Comparison of ENCODE assay signal across 25 mouse cellular contexts in genomic region chr13:12036834-12037233, GRCm38 (mm10).
A peak's percentile ranks its signal among the peaks of the same experiment; 100 is the strongest.
DNase-seq lines count a peak whose midpoint lies in the region; ATAC-seq and TF ChIP-seq lines count a peak whose summit lies in the region.
"Had no signal": no experiment of that assay in that cellular context is flagged by ENCODE, and none has a peak within 500 bp of the region (broad histone marks: within the 10 kb centered on the region; RNA-seq: fewer than 3 reads in every experiment).

No protein-coding gene starts in this region.

- 6% methylated on average over 4 of the region's 4 CpGs for WGBS in heart, embryonic 10.5 days
- 7% methylated on average over 4 of the region's 4 CpGs for WGBS in intestine, embryonic 14.5 days
- 11% methylated on average over 4 of the region's 4 CpGs for WGBS in intestine, postnatal 0 days
- 10% methylated on average over 4 of the region's 4 CpGs for WGBS in heart, embryonic 16.5 days
- 13% methylated on average over 4 of the region's 4 CpGs for WGBS in intestine, embryonic 16.5 days

- no peak overlapping the region for H3K9ac ChIP-seq in intestine, embryonic 14.5 days (ENCODE audit: low read length)
- no peak overlapping the region for H3K9ac ChIP-seq in intestine, postnatal 0 days (ENCODE audit: low read depth, low read length)
- 0 out of 2 replicates have a peak overlapping the region, but pooled peaks have one; percentile 26 for H3K9ac ChIP-seq in heart, embryonic 16.5 days (ENCODE audit: low read length)
- H3K9ac ChIP-seq in intestine, embryonic 16.5 days (ENCODE audit: low read depth, low read length): no peak overlapping the region
- H3K9ac ChIP-seq: hindbrain, embryonic 15.5 days; limb, embryonic 13.5 days; midbrain, embryonic 13.5 days; stomach, embryonic 15.5 days had no signal

- no peak overlapping the region; the same call in 1 of the 2 replicates for H3K4me2 ChIP-seq in intestine, embryonic 14.5 days (ENCODE audit: low read length)
- no peak overlapping the region for H3K4me2 ChIP-seq in intestine, postnatal 0 days (replicated peaks; ENCODE audit: low read depth)
- H3K4me2 ChIP-seq in heart, embryonic 16.5 days (ENCODE audit: low read depth, low read length): peak overlapping the region; percentile 20
- no peak overlapping the region for H3K4me2 ChIP-seq in intestine, embryonic 16.5 days (ENCODE audit: low read depth, low read length)
- H3K4me2 ChIP-seq: hindbrain, embryonic 15.5 days; limb, embryonic 13.5 days; liver, embryonic 11.5 days; midbrain, embryonic 13.5 days; stomach, embryonic 15.5 days had no signal

- H3K4me1 ChIP-seq in heart, embryonic 10.5 days: peaks cover 74% of the 10 kb centered on the region
- peaks cover 4% of the 10 kb centered on the region; the same call in 1 of the 2 replicates for H3K4me1 ChIP-seq in intestine, embryonic 14.5 days (replicated peaks; ENCODE audit: control insufficient read depth, insufficient read depth, low read length)
- no peaks in the 10 kb centered on the region for H3K4me1 ChIP-seq in intestine, postnatal 0 days (replicated peaks; ENCODE audit: control insufficient read depth, insufficient read depth, low read length)
- peaks cover 63% of the 10 kb centered on the region for H3K4me1 ChIP-seq in heart, embryonic 16.5 days (ENCODE audit: control insufficient read depth, insufficient read depth, low read length)
- H3K4me1 ChIP-seq in intestine, embryonic 16.5 days (ENCODE audit: control insufficient read depth, insufficient read depth, low read length): no peaks in the 10 kb centered on the region
- H3K4me1 ChIP-seq: hindbrain, embryonic 10.5 days; hindbrain, embryonic 15.5 days; limb, embryonic 13.5 days; megakaryocyte, embryonic 14.5 days; midbrain, embryonic 13.5 days; stomach, embryonic 15.5 days had no signal

- 0 out of 2 replicates have a peak, but pooled peaks have one; percentile 43 for ATAC-seq in intestine, embryonic 14.5 days (replicated peaks; ENCODE audit: low FRiP score, low TSS enrichment, low read depth)
- ATAC-seq in intestine, postnatal 0 days: no peak
- ATAC-seq in heart, embryonic 16.5 days (replicated peaks; ENCODE audit: extremely low read depth, insufficient read depth, low FRiP score): peak; percentile 70
- peak; percentile 59; the same call in 1 of the 2 replicates for ATAC-seq in intestine, embryonic 16.5 days
- no peak for ATAC-seq in CD4-positive, CD25-positive, alpha-beta regulatory T cell, adult 4 months
- ATAC-seq: forebrain, embryonic 16.5 days; inflammation-experienced regulatory T-cells, adult 6 months; midbrain, embryonic 13.5 days had no signal

- peak overlapping the region; percentile 83 for H3K27ac ChIP-seq in heart, embryonic 10.5 days
- peak overlapping the region; percentile 65 for H3K27ac ChIP-seq in intestine, embryonic 14.5 days (ENCODE audit: low read depth)
- H3K27ac ChIP-seq in intestine, postnatal 0 days (ENCODE audit: low read depth, low read length): no peak overlapping the region
- peak overlapping the region; percentile 89 for H3K27ac ChIP-seq in heart, embryonic 16.5 days (ENCODE audit: low read length)
- H3K27ac ChIP-seq in intestine, embryonic 16.5 days (ENCODE audit: low read length): peak overlapping the region; percentile 27; the same call in 1 of the 2 replicates
- H3K27ac ChIP-seq: hindbrain, embryonic 10.5 days; hindbrain, embryonic 15.5 days; limb, embryonic 13.5 days; midbrain, embryonic 13.5 days; stomach, embryonic 15.5 days had no signal

- H3K9me3 ChIP-seq in heart, embryonic 10.5 days: no peaks in the 10 kb centered on the region
- no peaks in the 10 kb centered on the region for H3K9me3 ChIP-seq in intestine, embryonic 14.5 days (ENCODE audit: control insufficient read depth, low read length)
- no peaks in the 10 kb centered on the region for H3K9me3 ChIP-seq in intestine, postnatal 0 days (ENCODE audit: control insufficient read depth)
- H3K9me3 ChIP-seq in heart, embryonic 16.5 days (replicated peaks; ENCODE audit: control insufficient read depth, low read length): no peaks in the 10 kb centered on the region
- H3K9me3 ChIP-seq in intestine, embryonic 16.5 days (ENCODE audit: control insufficient read depth, low read length): no peaks in the 10 kb centered on the region
- H3K9me3 ChIP-seq: hindbrain, embryonic 10.5 days; hindbrain, embryonic 15.5 days; limb, embryonic 13.5 days; midbrain, embryonic 13.5 days; stomach, embryonic 15.5 days had no signal

- no peaks in the 10 kb centered on the region for H3K27me3 ChIP-seq in heart, embryonic 10.5 days (ENCODE audit: insufficient read depth, poor library complexity, severe bottlenecking)
- no peaks in the 10 kb centered on the region for H3K27me3 ChIP-seq in intestine, embryonic 14.5 days (replicated peaks; ENCODE audit: control insufficient read depth, insufficient read depth, low read length)
- H3K27me3 ChIP-seq in intestine, postnatal 0 days (replicated peaks; ENCODE audit: control insufficient read depth, insufficient read depth, low read length): no peaks in the 10 kb centered on the region
- H3K27me3 ChIP-seq in heart, embryonic 16.5 days (ENCODE audit: control insufficient read depth, insufficient read depth, low read length): no peaks in the 10 kb centered on the region
- no peaks in the 10 kb centered on the region for H3K27me3 ChIP-seq in intestine, embryonic 16.5 days (replicated peaks; ENCODE audit: control insufficient read depth, insufficient read depth, low read length)
- H3K27me3 ChIP-seq: hindbrain, embryonic 15.5 days; limb, embryonic 13.5 days; megakaryocyte, embryonic 14.5 days; midbrain, embryonic 13.5 days; stomach, embryonic 15.5 days had no signal

- DNase-seq in heart, embryonic 10.5 days (ENCODE audit: low spot score): no peak
- no peak for DNase-seq in heart, adult 8-10 months (ENCODE audit: low spot score)
- no peak for DNase-seq in intestine, embryonic 14.5 days (ENCODE audit: low spot score)
- DNase-seq: cerebellum, adult 2 months; cerebellum, postnatal 14 days; kidney, adult 9 months; kidney, postnatal 25 days; lung, postnatal 4 days; retina, postnatal 1 day; right cerebral cortex, postnatal 25 days; thymus, postnatal 14 days had no signal

- H3K4me3 ChIP-seq in heart, embryonic 10.5 days: peak overlapping the region; percentile 29
- H3K4me3 ChIP-seq in intestine, embryonic 14.5 days (ENCODE audit: low read depth, low read length): no peak overlapping the region
- H3K4me3 ChIP-seq in intestine, postnatal 0 days (ENCODE audit: low read depth, low read length): no peak overlapping the region
- peak overlapping the region; percentile 14; the same call in 1 of the 2 replicates for H3K4me3 ChIP-seq in heart, embryonic 16.5 days (ENCODE audit: low read length)
- H3K4me3 ChIP-seq in intestine, embryonic 16.5 days (ENCODE audit: low read length): no peak overlapping the region
- H3K4me3 ChIP-seq: erythroblast, embryonic 14.5 days; hindbrain, embryonic 10.5 days; hindbrain, embryonic 15.5 days; limb, embryonic 13.5 days; megakaryocyte, embryonic 14.5 days; midbrain, embryonic 13.5 days; stomach, embryonic 15.5 days had no signal

- no peak for TF ChIP-seq CTCF in intestine, postnatal 0 days (IDR thresholded peaks at IDR 0.05; ENCODE audit: low read depth)

- H3K36me3 ChIP-seq in heart, embryonic 10.5 days: no peaks in the 10 kb centered on the region
- H3K36me3 ChIP-seq in intestine, embryonic 14.5 days (ENCODE audit: control insufficient read depth, insufficient read depth, low read length): no peaks in the 10 kb centered on the region
- no peaks in the 10 kb centered on the region for H3K36me3 ChIP-seq in intestine, postnatal 0 days (ENCODE audit: control insufficient read depth, insufficient read depth)
- no peaks in the 10 kb centered on the region for H3K36me3 ChIP-seq in heart, embryonic 16.5 days (ENCODE audit: control insufficient read depth, insufficient read depth)
- H3K36me3 ChIP-seq in intestine, embryonic 16.5 days (ENCODE audit: control insufficient read depth, insufficient read depth, low read length): no peaks in the 10 kb centered on the region
- H3K36me3 ChIP-seq: hindbrain, embryonic 10.5 days; hindbrain, embryonic 15.5 days; limb, embryonic 13.5 days; midbrain, embryonic 13.5 days; stomach, embryonic 15.5 days had no signal

Comparison
In these comparisons a context has a peak if more than half of its experiments do, and no peak if none do; other contexts are left out.
1. ATAC-seq: peak in intestine, embryonic 14.5 days (single experiment), heart, embryonic 16.5 days (single experiment) and intestine, embryonic 16.5 days (single experiment); none in intestine, postnatal 0 days (single experiment) and CD4-positive, CD25-positive, alpha-beta regulatory T cell, adult 4 months (single experiment).
2. H3K4me3 ChIP-seq: peak in heart, embryonic 10.5 days (single experiment) and heart, embryonic 16.5 days (single experiment); none in intestine, embryonic 14.5 days (single experiment), intestine, postnatal 0 days (single experiment) and intestine, embryonic 16.5 days (single experiment).